Mouse (Mus musculus): ENCODE results near the gene Meltf. TPM values are rescaled to one million over a fixed set of nuclear protein-coding genes. Genes with fewer than 3 reads are reported as not detected.
A peak's percentile ranks its signal among the peaks of the same experiment; 100 is the strongest.

The Meltf gene
- total RNA-seq (2021): under 1 TPM; 0.30 to 0.55 TPM

DNA sequence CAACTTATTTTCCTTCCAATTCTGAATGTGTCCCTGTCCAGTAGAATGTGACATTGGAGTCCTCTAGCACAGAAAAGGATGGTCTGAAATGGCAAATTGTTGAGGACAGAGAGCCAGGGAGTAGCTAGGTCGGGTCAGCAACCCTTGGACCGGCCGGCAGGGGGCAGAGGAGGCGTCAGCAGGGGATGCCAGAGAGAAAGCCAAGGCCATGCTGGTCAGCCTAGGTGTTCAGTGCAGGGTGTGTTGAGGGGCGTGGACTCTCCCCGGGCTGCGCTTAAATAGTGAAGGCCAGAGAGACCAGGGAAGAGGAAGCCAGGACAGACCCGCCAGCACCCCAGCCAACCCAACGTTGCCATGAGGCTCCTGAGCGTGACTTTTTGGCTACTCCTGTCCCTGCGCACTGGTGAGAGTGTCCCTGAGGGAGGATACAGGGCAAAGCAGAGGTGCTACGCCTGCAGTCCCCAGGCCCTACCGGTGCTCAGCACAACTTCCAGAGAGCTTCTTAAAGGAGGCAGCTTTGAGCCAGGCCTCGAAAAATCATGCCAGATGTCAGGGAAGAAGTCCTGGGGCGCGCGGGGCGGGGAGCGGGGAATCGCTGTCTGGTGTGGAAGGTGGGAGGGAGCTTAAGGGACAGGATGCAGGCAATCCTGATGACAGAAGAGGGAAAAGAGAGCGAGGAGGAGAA is at the start of gene Meltf:
Gene Meltf (plus strand): TSS at position 238 of the 685 bp plus-strand sequence.
- DNase-seq (ENCODE audit: low spot score in 2 of 2): no peak
- intact Hi-C loops (cut with DNase I): loop anchor here (2.0 kb wide), 1 partner anchor 40 kb away; no protein-coding TSS in a partner anchor

DNA sequence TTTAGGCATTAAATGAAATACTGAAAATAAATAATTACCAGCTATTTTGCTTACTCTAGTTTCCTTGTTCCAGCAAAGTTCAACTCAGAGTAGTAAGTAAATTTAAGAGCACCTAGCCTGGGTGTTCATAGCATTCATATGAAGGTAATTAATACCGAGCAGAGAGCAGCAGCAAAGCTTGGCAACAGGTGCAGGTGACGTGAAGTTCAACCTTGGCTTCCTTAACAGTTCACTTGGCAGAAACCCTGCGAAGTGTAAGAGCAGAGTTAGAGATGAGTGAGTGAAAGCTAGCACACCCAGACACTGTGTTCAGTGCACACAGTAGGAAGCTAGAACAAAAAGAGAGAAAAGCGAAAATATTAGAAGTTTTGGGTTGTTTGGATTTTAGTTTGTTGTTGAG is 47.9 kb upstream of the Meltf start:
- no peak for DNase-seq (ENCODE audit: low spot score in 2 of 2)
- intact Hi-C loops (cut with DNase I): no loop called here

DNA sequence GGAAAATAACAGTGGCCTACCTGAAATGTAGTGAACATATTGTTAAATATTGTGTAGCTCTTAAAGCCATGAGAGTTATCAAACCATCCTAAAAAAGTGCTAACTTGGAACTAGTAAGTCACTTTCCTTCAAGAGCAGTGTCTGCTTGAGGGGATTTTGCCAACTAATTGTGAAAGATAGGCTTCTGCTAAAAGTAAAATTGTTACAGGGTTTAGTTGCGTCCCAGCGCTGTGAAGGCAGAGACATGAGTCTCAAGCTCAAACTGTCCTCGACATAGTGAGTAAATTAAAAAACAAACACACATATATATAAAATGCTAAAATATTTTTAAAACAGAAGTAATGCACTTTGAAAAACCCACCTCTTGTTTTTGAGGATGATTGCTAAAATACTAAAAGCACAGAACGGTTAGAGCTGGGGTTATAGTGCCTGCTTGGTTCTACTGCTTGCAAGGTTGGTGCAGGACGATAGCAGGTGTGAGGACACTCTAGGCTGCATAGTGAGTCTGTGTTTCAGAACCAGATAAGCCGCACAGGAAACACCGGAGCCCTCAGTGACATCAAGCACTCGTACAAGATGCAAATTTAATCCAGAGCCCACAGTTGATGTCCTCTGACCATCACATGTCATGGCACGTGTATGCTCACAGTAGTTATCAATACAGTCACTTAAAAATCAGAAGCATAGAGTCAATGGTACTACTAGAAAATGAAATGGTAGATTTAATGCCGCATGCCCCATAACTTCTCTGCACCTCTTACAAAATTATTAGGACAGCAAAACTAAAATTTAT is 45.8 kb upstream of the Meltf start:
- intact Hi-C loops (cut with DNase I): no loop called here
- DNase-seq (ENCODE audit: low spot score in 2 of 2): no peak

DNA sequence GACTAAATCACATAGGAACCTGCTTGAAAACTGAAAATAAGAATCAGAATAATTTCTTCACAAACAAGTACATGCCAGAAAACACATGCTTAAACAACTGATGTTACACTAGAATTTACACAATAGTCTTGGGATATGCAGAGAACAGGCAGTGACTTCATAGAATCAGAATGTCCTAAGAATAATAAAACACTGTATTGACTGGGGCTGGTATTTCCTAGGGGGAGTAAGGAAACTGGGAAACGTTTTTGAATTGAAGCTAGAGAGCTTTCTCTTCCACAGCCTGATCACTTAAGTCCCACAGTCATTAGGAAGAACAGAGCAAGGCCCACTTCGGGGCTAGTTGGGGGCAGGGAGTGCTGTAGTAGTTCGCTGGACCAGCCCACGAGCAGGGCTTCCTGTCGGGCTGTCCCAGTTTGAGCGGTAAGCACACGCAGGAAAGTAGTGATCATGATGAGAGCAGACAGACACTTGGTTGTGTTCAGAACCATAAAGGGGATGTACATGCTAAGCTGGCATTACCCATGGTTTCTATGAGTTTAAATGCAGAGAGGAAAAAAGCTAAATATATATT is 44.5 kb upstream of the Meltf start:
- no peak for DNase-seq (ENCODE audit: low spot score in 2 of 2)
- intact Hi-C loops (cut with DNase I): no loop called here

DNA sequence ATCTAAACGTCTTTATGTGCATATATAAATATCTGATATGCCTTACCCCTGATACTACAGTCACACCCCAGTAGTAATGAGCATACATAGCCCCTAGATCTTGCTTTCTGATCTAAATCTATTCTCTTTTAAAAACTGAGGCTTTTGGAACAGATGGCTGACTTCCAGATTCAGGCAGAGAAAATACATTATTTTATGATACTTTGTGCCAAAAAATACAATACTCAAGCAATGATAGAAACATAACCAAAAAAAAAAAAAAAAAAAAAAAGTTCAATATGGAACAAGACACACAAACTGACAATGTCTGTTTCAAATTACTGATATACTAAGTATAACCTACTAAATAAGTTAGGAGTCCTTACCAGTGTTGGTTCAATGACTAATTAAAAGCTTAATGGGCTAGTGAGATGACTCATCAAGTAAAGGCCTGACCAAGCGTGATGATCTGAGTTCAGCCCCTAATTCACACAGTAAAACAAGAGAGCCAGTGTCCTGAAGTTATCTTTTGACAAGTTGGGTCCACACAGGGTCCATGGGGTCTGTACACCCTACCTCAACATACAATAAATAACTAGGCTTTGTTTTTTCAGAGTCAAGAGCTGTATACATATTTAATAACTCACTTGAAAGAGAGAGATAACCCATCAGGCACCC is 43.8 kb upstream of the Meltf start:
- intact Hi-C loops (cut with DNase I): no loop called here
- DNase-seq (ENCODE audit: low spot score in 2 of 2): no peak

DNA sequence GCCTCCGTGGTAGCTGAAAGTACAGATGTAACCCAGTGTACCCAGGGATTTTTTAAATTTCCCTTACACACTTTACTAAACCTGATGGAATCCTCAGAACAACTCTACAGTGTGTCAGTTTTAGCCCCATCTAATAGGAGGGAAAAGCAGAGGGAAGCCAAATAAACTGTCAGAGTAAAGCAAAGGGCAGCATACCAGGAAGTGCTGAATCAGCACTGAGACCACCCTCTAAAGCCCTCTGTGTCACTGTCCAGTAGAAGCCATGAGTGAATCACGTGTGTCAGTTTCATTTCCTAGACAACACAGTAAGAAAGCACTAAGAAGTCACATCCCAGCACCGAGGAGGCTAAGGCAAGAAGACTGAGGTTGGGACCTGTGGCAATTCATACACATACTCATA is 41.2 kb upstream of the Meltf start:
- intact Hi-C loops (cut with DNase I): no loop called here
- DNase-seq (ENCODE audit: low spot score in 2 of 2): no peak

DNA sequence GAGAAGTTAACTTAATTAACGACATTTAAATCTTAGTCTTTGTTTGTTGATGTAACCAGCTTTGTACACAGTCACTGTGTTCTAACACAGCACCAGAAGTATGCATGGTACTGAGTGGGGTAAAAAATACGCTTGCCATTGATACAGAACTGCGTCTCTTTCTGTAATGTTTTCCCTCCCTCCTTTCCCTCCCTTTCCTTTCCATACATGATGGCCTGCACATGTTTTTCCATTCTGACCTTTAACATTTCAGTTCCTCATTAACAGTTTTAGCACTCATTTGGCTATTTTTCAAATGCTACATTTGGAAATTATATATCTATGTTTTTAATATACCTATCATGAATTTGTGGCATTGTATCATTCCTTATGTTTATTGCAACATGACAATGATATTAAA is 34.4 kb upstream of the Meltf start:
- intact Hi-C loops (cut with DNase I): no loop called here
- DNase-seq (ENCODE audit: low spot score in 2 of 2): no peak

DNA sequence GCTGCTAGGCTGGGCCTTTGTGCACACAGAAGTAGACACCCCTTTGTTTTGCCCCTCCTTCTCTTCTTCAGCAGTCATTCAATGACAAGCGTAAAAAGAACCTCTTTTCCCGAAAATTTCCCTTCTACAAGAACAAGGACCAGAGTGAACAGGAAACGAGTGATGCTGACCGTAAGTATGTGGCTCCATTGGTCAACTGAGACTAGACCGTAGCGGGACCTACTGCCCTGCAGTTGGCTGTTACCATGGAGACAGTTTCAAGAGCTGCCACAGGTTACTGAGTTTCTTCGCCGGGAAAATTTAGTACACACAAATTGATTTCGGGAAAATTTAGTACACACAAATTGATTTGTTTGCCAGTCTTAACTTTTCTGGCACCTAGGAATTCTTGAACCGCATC is 31.8 kb upstream of the Meltf start:
- intact Hi-C loops (cut with DNase I): no loop called here
- no peak for DNase-seq (ENCODE audit: low spot score in 2 of 2)

DNA sequence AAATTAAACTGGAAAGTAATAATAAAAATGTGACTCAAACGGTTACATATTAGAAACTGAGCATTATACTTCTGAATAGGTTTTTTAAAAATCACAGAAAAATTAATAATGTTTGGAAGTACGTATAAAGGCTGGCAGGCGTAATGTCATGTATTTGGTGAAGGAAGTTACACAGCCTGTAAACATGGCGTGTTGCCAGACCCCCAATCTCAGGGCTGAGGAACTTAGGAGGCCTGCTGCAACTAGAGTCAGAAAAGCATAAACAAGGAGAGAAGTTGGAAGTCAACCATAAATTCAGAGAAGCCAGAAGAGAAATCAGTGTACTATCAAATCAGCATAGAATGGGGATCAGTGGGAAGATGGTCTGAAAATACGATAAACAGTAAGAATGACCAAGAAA is 14.7 kb upstream of the Meltf start:
- no peak for DNase-seq (ENCODE audit: low spot score in 2 of 2)
- intact Hi-C loops (cut with DNase I): no loop called here

DNA sequence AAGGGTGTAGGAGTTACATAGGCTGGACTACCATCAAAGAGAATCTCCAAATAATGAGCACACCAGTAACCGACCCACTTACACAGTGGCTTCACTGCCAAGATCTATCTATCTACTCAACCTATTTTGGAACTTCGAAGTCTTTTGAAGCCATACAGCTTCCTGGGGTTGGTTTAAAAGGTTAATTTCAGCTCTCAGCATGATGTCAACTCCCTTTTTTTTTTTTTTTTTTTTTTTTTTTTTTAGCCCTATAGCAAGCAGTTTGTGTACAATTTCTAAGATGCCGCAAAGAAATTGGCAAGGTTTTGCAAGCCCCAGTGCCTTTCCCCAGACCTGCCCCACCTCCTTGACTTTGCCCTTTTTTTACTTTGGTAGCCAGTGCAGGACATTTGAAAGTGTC is 13.4 kb upstream of the Meltf start:
- no peak for DNase-seq (ENCODE audit: low spot score in 2 of 2)

DNA sequence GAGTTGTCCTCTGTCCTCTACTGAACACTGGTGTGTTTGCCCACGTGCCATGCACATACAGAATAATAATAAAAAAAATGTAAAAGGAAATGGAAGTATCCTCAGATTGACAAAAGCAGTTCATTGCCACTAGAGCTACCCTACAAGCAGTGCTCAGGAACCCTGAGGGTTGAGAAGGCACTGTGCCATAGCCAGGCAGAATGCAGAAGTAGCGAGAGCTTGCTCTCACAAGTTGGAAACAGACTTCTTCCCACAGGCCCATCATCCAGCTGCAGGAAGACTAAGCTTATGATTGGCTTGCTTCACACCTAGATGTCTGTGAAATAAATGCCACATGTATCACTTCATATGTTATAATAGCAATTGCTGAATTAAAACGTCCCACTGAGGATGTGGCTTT is 11.7 kb upstream of the Meltf start:
- intact Hi-C loops (cut with DNase I): no loop called here

More for the DNA sequence above, 13.4 kb upstream of the Meltf start:
- intact Hi-C loops (cut with DNase I): no loop called here

DNA sequence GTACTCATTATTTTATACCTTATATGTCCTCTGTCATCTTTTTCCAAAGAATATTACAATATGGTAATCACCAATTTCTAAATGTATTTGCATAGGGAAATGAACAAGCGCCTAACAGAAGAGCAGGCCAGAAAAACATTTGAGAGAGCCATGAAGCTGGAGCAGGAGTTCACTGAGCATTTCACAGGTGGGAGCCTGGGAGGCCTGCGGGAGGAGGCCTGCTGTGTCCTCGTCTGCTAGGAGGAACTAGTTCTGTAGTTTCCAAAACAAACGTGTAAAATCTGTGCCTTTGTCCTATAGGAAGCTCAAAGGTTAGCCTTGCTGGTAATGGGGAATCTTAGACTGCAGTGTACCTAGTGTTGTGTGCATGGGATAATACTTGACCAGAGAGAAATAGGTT is 10.9 kb upstream of the Meltf start:
- intact Hi-C loops (cut with DNase I): no loop called here
- no peak for DNase-seq (ENCODE audit: low spot score in 2 of 2)

More for the DNA sequence above, 11.7 kb upstream of the Meltf start:
- no peak for DNase-seq (ENCODE audit: low spot score in 2 of 2)

DNA sequence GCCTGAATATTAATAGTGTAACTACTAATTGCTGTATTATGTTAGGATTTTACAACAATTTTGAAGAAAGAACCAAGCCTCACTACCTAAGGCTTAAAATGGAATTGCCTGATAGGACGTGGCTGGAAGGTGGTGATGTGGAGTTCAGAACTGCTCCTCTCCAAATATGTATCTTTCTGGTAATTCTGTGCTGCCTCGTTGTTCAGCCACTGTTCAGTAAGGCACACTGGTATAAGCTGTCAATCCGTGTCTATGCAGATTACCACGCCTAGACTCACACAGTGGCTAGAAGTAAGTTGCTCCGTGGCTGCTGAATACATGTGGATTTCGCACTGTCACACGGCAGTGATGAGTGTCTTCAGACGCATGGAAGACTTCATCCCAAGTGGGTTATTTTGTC is 4.9 kb upstream of the Meltf start:
- no peak for DNase-seq (ENCODE audit: low spot score in 2 of 2)
- intact Hi-C loops (cut with DNase I): no loop called here

DNA sequence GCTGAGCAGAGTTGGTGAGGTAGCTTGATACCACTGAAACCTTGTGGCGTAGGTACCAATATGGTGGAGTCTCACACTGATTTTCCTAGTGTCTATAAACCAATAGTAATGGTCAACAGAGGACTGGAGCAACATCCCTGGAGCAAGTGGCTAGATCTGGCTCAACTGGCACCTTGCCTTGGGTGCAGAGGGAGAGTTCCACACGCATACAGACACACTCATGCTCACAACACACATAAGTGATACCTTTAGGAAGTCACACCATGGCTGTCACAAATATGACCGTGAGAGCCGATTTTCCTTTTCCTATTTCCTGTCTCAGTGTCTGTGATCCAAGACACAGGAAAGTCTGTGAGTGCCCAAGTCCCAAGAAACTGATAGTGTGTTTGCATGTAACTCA is 3.2 kb upstream of the Meltf start:
- intact Hi-C loops (cut with DNase I): no loop called here
- DNase-seq (ENCODE audit: low spot score in 2 of 2): no peak

DNA sequence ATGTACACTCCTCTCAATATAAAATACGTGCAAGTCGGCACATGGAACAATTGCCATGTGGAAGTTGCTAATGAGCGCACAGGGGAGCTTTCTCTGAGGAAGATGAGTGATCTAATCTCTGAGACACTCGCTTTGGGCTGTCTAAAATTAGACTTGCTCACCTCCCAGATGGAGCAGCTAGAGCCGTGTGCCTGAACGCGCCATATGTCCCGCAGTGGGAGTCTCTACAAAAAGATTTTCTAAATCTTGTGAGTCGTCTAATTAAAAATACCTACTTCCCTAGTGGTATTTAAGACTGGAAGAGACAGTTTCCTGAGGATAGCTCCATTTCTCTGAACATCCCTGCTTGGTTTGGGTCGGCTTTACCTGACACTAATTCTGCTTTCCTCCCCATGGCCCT is 2.2 kb upstream of the Meltf start:
- peak; percentile 73 to 97 for DNase-seq (ENCODE audit: low spot score in 2 of 2)
- intact Hi-C loops (cut with DNase I): loop anchor here (1.0 to 2.0 kb wide), 2 partner anchors 22 to 32 kb away; no protein-coding TSS in a partner anchor

DNA sequence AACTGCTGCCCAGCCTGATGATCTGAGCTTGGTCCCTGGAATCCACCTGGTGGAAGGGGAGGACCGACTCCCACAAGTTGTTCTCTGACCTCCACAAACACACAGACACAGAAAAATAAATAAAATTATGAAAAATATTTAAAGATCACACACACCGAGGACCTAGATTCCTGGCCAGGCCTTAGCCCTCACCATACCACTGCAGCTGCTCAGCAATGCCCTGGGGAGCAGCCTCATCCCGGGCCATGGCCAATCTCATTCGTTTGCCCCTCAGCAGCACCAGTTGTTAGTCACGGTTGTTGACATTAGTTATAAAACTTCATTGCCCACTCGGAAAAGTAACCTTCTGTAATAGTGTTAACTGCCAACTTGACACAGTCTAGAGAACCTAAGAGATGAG is 558 bp upstream of the Meltf start:
- intact Hi-C loops (cut with DNase I): loop anchor here (2.0 kb wide), 1 partner anchor 41 kb away; no protein-coding TSS in a partner anchor
- DNase-seq (ENCODE audit: low spot score in 2 of 2): no peak

DNA sequence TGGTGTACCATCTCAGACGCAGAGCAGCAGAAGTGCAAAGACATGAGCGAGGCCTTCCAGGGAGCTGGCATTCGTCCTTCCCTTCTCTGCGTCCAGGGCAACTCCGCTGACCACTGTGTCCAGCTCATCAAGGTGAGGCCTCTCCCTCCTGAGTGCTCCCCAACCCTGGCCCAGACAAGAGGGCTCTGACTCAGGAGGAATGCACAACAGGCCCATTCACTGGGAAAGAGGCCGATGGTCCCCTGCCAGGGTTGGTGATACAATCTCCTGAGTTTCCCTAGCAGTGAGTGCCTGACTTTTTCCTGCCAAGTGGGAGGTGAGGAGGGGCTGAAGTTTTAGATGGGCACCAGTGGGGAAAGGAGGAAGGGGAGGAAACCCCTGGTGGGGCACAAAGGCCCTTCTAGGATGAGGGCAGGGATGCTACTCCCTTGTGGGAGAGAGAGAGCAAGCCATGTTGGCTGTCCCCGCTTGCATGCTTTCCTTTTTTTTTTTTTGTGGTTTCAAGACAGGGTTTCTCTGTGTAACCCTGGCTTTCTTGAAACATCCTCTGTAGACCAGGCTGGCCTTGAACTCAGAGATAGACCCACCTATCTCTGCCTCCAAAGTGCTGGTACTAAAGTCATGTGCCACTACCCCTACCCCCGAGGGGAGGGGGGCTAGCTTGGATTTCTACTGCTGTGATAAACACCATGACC is 1.7 kb downstream of the Meltf start:
- intact Hi-C loops (cut with DNase I): no loop called here

DNA sequence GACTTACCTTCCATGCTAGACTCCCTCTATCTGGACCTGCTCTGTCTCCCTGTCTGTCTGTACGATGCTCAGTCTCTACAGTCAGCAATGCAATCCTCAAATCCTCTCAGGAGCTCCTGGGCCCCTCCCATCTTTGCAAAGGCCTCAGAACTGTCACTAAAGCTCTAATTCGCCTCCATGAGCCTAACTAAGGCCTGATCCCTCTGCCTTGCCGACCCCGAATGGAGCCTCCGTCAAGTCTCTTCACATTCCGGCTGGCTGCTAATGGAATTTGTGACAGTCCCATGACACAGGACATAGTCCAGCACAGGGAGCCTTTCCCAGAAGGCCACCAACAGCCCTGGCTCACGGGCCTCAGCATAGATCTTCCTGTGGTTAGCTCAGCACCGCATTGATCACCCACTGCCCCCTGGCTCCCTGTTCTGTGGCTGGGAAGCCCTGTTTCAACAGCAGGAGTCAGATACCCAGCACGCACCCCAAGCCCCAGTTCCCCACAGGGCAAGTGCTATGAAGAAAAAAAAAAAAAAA is 3.8 kb downstream of the Meltf start:
- no peak for DNase-seq (ENCODE audit: low spot score in 2 of 2)
- intact Hi-C loops (cut with DNase I): no loop called here

More for the DNA sequence above, 1.7 kb downstream of the Meltf start:
- DNase-seq (ENCODE audit: low spot score in 2 of 2): no peak

DNA sequence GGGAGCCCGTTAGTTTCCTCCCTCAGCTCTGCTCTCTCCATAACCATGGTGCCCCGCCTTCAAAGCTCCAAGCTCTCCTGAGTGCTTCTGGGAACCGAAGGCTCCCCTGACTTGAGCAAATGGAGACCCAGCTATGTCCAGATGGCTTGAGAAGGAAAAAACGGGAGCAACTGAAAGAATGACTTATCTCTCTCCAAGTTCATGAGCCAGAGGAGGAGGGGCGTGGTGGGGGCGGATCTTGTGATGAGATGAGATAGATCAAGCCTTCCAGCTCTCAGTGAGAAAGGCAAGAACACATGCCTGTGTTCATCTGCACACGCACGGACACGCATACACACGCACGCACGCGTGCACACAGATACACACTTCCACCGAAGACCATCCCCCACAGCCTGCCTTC is 4.7 kb downstream of the Meltf start:
- intact Hi-C loops (cut with DNase I): no loop called here
- DNase-seq (ENCODE audit: low spot score in 2 of 2): peak in 1 of 2 experiments; percentile 81

Measured in left cerebral cortex, postnatal 25 days (tissue).